Mouse (Mus musculus): ENCODE results near the gene Arid5b.

- TF ChIP-seq CTCF (IDR thresholded peaks at IDR 0.05; ENCODE audit: low read depth) (no peak), EP300 (IDR thresholded peaks at IDR 0.05; ENCODE audit: low read depth) (no peak)
These were observed 30.1 kb downstream of the Arid5b start for GRCm38 (mm10) chr10:68248281-68249015.

Data from liver, postnatal 0 days (tissue).